Mouse (Mus musculus): ENCODE results near the gene Atxn7l3. TPM values are rescaled to one million over a fixed set of nuclear protein-coding genes. Genes with fewer than 3 reads are reported as not detected.

Gene Atxn7l3
- polyA plus RNA-seq, 1 experiment from 2014 or later: 14.9 TPM

DNA sequence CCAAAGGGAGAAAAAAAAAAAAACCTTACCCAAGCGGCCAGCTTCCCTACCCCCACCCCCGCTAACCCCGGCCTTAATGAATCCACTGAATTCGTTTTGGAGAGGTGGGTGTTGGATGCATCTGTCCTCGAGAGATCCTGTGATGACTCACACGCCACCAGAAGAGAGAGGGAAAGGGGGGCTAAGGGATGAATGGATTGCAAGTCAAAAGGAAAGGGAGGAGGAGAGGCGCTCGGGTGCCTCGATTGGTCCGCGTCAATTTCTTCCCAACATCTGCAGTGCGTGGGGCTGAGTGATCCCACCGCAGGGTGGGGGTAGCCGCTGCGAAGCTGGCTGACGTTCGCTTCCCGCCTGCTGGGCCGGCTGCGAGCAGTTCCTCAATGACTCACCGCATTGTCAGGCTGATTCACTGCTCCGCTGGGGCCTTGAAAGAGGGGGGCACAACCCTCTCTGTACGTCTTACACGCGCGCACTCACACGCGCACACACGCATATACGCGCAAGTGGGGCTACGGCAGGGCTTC is 51.4 kb downstream of the Atxn7l3 start:
- under 1% methylated on average over 32 of the region's 32 CpGs for WGBS (ENCODE audit: missing documents)
- H3K27ac ChIP-seq: peak overlapping the region; percentile 94
- H3K4me3 ChIP-seq (ENCODE audit: inconsistent target): peak overlapping the region; percentile 29
- no peaks in the 10 kb centered on the region for H3K36me3 ChIP-seq (ENCODE audit: inconsistent target)
- peaks cover 10% of the 10 kb centered on the region; the same call in 1 of the 2 replicates for H3K79me2 ChIP-seq (ENCODE audit: inconsistent target)

DNA sequence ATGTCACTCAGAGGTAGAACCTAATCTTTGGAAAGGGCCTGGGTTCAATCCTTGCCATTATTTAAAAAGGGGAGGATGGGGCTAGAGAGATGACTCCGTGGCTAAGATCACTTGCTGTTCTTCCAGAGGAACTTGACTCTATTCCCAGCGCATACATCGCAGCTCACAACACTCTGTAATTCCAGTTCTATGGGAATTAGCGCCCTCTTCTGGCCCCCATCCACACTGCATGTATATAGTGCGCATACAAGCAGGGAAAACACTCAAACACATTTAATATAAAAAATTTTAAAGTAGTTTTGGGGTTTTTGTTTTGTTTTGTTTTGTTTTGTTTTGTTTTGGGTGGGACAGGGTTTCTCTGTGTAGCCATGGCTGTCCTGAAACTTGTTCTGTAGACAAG is 54.6 kb downstream of the Atxn7l3 start:
- H3K27ac ChIP-seq: no peak overlapping the region
- WGBS (ENCODE audit: missing documents): 75% methylated on average over 5 of the region's 5 CpGs
- no peaks in the 10 kb centered on the region for H3K79me2 ChIP-seq (ENCODE audit: inconsistent target)

DNA sequence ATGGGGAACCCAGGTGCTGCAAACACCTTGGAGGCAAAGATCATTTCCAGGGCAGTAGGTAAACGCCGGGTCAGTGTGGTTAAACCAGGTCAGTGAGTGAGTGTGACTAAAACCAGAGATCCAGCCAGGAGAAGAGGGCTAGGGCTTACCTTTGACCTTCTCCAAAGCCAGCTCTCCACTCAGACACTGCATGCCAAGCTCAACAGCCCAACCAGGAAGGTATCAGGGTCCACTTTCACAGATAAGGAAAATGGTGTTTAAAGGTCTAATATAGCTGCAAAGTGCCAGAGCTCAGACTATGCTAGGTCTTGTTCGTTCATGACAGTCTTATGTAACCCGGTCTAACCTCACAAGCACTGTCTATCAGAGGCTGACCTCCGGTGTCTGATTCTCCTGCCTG is 55.2 kb downstream of the Atxn7l3 start:
- Histone ChIP-seq H3K36me3 (ENCODE audit: inconsistent target) (no peaks in the 10 kb centered on the region), H3K27ac (no peak overlapping the region), H3K79me2 (ENCODE audit: inconsistent target) (no peaks in the 10 kb centered on the region), H3K4me3 (ENCODE audit: inconsistent target) (no peak overlapping the region)
- WGBS (ENCODE audit: missing documents): 94% methylated on average over 5 of the region's 5 CpGs

More for the DNA sequence above, 54.6 kb downstream of the Atxn7l3 start:
- Histone ChIP-seq H3K36me3 (ENCODE audit: inconsistent target) (no peaks in the 10 kb centered on the region), H3K4me3 (ENCODE audit: inconsistent target) (no peak overlapping the region)

DNA sequence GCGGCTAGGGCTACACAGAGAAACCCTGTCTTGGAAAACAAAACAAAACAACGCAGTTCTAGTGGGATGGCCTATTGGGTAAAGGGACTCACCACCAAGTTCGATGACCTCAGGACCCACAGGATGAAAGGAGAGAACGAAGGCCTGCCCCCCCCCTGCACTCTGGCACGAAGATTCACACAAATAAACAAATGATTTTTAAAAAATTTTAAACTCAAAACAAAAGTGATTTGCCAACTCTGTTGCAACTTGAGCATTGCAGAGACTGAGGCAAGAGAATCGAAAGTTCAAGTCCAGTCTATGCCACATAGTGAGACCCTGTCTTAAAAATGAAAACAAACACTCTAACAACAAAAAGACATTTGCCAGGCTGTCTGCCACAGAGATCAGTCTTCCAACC is 55.8 kb downstream of the Atxn7l3 start:
- WGBS (ENCODE audit: missing documents): 95% methylated on average over 6 of the region's 6 CpGs
- H3K27ac ChIP-seq: no peak overlapping the region
- H3K36me3 ChIP-seq (ENCODE audit: inconsistent target): no peaks in the 10 kb centered on the region
- H3K79me2 ChIP-seq (ENCODE audit: inconsistent target): no peaks in the 10 kb centered on the region
- no peak overlapping the region for H3K4me3 ChIP-seq (ENCODE audit: inconsistent target)

Other genes starting within 250 kb of the Atxn7l3 start
- not detected in 3 replicates for gene Mpp2, start 208.1 kb downstream of the Atxn7l3 start, polyA plus RNA-seq (2018)
- gene Ppy, start 195.3 kb downstream of the Atxn7l3 start, polyA plus RNA-seq (2018): not detected in 3 replicates
- gene Pyy, start 188.8 kb downstream of the Atxn7l3 start, polyA plus RNA-seq (2018): not detected in 3 replicates
- gene Nags, start 151.1 kb downstream of the Atxn7l3 start, polyA plus RNA-seq (2018): not detected in 3 replicates
- gene Tmem101, start 140.2 kb downstream of the Atxn7l3 start, polyA plus RNA-seq (2018): 4.6 to 11.0 TPM (median 10.6 TPM) in 3 replicates
- gene Lsm12, start 111.3 kb downstream of the Atxn7l3 start, polyA plus RNA-seq (2018): 28.1 to 59.1 TPM (median 48.0 TPM) in 3 replicates
- 17.7 to 29.9 TPM (median 27.6 TPM) in 3 replicates for gene G6pc3, start 107.0 kb downstream of the Atxn7l3 start, polyA plus RNA-seq (2018)
- 31.9 to 58.0 TPM (median 47.9 TPM) in 3 replicates for gene Hdac5, start 66.5 kb downstream of the Atxn7l3 start, polyA plus RNA-seq (2018)
- gene BC030867, start 47.7 kb downstream of the Atxn7l3 start, polyA plus RNA-seq (2018): 0.22 to 4.2 TPM (median 1.5 TPM) in 3 replicates
- gene Asb16, start 27.9 kb downstream of the Atxn7l3 start, polyA plus RNA-seq (2018): not detected in 3 replicates
- gene Tmub2, start 11.7 kb downstream of the Atxn7l3 start, polyA plus RNA-seq (2018): 30.1 to 47.5 TPM (median 30.9 TPM) in 3 replicates
- gene Ubtf, start 23.1 kb upstream of the Atxn7l3 start, polyA plus RNA-seq (2018): 44.6 to 66.0 TPM (median 62.1 TPM) in 3 replicates
- gene Slc4a1, start 69.6 kb upstream of the Atxn7l3 start, polyA plus RNA-seq (2018): not detected in 3 replicates
- gene Rundc3a, start 96.8 kb upstream of the Atxn7l3 start, polyA plus RNA-seq (2018): 0.12 to 1.0 TPM (median 0.30 TPM) in 3 replicates
- gene Slc25a39, start 111.3 kb upstream of the Atxn7l3 start, polyA plus RNA-seq (2018): 110 to 131 TPM (median 120 TPM) in 3 replicates
- 2,366 to 2,992 TPM (median 2,461 TPM) in 3 replicates for gene Grn, start 133.7 kb upstream of the Atxn7l3 start, polyA plus RNA-seq (2018)
- gene Fam171a2, start 151.1 kb upstream of the Atxn7l3 start, polyA plus RNA-seq (2018): not detected in 3 replicates
- 0.73 to 0.90 TPM (median 0.79 TPM) in 3 replicates for gene Itga2b, start 173.5 kb upstream of the Atxn7l3 start, polyA plus RNA-seq (2018)

Data from macrophage (primary cell).